Mouse (Mus musculus) adrenal gland, postnatal 10 days (tissue): ENCODE results near the gene Gm11236. TPM values are rescaled to one million over a fixed set of nuclear protein-coding genes. Genes with fewer than 3 reads are reported as not detected.
"Not testable (repeated sequence)": the region's sequence is repeated elsewhere in the genome, so short reads cannot be mapped to it uniquely, and the experiment has no call there.

Source experiments
- DNase-seq: peaks from one replicate; pipeline ENCODE4 v3.0.0; 2021; ENCODE audit warnings: mixed read lengths
- long read RNA-seq, 2 experiments: library from polyadenylated mRNA; stranded (forward); transcript quantifications; one replicate each; pipeline ENCODE4 v2.0.0; 2021
- total RNA-seq, 2 experiments: library from RNA; stranded (reverse); gene quantifications; 2 replicates each; pipeline ENCODE4 v1.2.3; 2021

The Gm11236 gene
- not detected for total RNA-seq
- long read RNA-seq, experiment 1, result 0 reads
- long read RNA-seq, experiment 2, result 0 reads

- DNase-seq, result not testable (repeated sequence)
Observed at GRCm38 (mm10) chr4:73637821-73638220, at the start of gene Gm11236. Gm11236 (plus strand) TSS chr4:73638121.

GRCm38 (mm10) chr4:73599248-73599647 is 38.7 kb upstream of the Gm11236 start:
- DNase-seq, result peak; percentile 5

GRCm38 (mm10) chr4:73607581-73607980 is 30.3 kb upstream of the Gm11236 start, which contains the start of gene Gm11238:
Gm11238 (plus strand) TSS chr4:73607881.
- not testable (repeated sequence) for DNase-seq

GRCm38 (mm10) chr4:73622684-73623083 is 15.2 kb upstream of the Gm11236 start, which contains the start of gene Gm11237:
Gm11237 (plus strand) TSS chr4:73622984.
- DNase-seq, result not testable (repeated sequence)

- not testable (repeated sequence) for DNase-seq
Observed at GRCm38 (mm10) chr4:73661864-73662263, 23.9 kb downstream of the Gm11236 start.

GRCm38 (mm10) chr4:73668054-73668453 is 30.1 kb downstream of the Gm11236 start, which contains the start of gene Gm11239:
Gm11239 (plus strand) TSS chr4:73668354.
- DNase-seq, result not testable (repeated sequence)

GRCm38 (mm10) chr4:73683216-73683615 is 45.3 kb downstream of the Gm11236 start, which contains the start of gene Gm428:
Gm428 (plus strand) TSS chr4:73683516.
- not testable (repeated sequence) for DNase-seq

Other genes with a start within 250 kb of the Gm11236 start
- not detected for gene Gm11487, start 233.0 kb upstream of the Gm11236 start, total RNA-seq
- gene Gm11238, start 30.2 kb upstream of the Gm11236 start, total RNA-seq, result not detected
- not detected for gene Gm11237, start 15.1 kb upstream of the Gm11236 start, total RNA-seq
- not detected for gene Gm11239, start 30.2 kb downstream of the Gm11236 start, total RNA-seq
- not detected for gene Gm428, start 45.4 kb downstream of the Gm11236 start, total RNA-seq
- under 1 TPM; 0.18 to 0.24 TPM for gene Rasef, start 152.9 kb downstream of the Gm11236 start, total RNA-seq
- gene Gm11758, start 238.1 kb downstream of the Gm11236 start, total RNA-seq, result not detected